ENCODE assay signal across 25 mouse cellular contexts in genomic region chr4:134009709-134010108, GRCm38 (mm10). TPM values are rescaled to one million over a fixed set of nuclear protein-coding genes. Genes with fewer than 3 reads are reported as not detected.
DNase-seq lines count a peak whose midpoint lies in the region; ATAC-seq and TF ChIP-seq lines count a peak whose summit lies in the region.
"Had no signal": no experiment of that assay in that cellular context is flagged by ENCODE, and none has a peak within 500 bp of the region (broad histone marks: within the 10 kb centered on the region; RNA-seq: fewer than 3 reads in every experiment).

No protein-coding gene starts in this region.

- no peak overlapping the region for H3K4me2 ChIP-seq in forebrain, embryonic 13.5 days
- H3K4me2 ChIP-seq in stomach, embryonic 16.5 days (ENCODE audit: low read depth, low read length) = no peak overlapping the region
- H3K4me2 ChIP-seq in kidney, embryonic 16.5 days (replicated peaks; ENCODE audit: low read depth, low read length) = no peak overlapping the region
- H3K4me2 ChIP-seq: embryonic facial prominence, embryonic 12.5 days; embryonic facial prominence, embryonic 15.5 days; forebrain, embryonic 12.5 days; heart, embryonic 11.5 days; hindbrain, embryonic 14.5 days had no signal

- H3K4me3 ChIP-seq in forebrain, embryonic 10.5 days = no peak overlapping the region
- no peak overlapping the region for H3K4me3 ChIP-seq in forebrain, embryonic 13.5 days
- peak overlapping the region; percentile 71; the same call in 1 of the 2 replicates for H3K4me3 ChIP-seq in E14TG2a.4 (replicated peaks; ENCODE audit: low read length)
- no peak overlapping the region for H3K4me3 ChIP-seq in stomach, embryonic 16.5 days (replicated peaks; ENCODE audit: low read length)
- no peak overlapping the region for H3K4me3 ChIP-seq in kidney, embryonic 16.5 days (ENCODE audit: low read length)
- H3K4me3 ChIP-seq: embryonic facial prominence, embryonic 12.5 days; embryonic facial prominence, embryonic 15.5 days; forebrain, embryonic 12.5 days; heart, adult 2 months had no signal

- peaks cover 79% of the 10 kb centered on the region for H3K4me1 ChIP-seq in forebrain, embryonic 10.5 days
- peaks cover 14% of the 10 kb centered on the region for H3K4me1 ChIP-seq in forebrain, embryonic 13.5 days
- H3K4me1 ChIP-seq in E14TG2a.4 (replicated peaks; ENCODE audit: low read depth, low read length) = peaks cover 83% of the 10 kb centered on the region
- H3K4me1 ChIP-seq in stomach, embryonic 16.5 days (ENCODE audit: control insufficient read depth, insufficient read depth, low read length) = 0 out of 2 replicates have a peak, but pooled peaks cover 3% of the 10 kb centered on the region
- H3K4me1 ChIP-seq in kidney, embryonic 16.5 days (ENCODE audit: insufficient read depth, low read length) = peaks cover 8% of the 10 kb centered on the region; the same call in 1 of the 2 replicates

- DNase-seq in forebrain, embryonic 10.5 days (ENCODE audit: extremely low spot score, low spot score) = no peak
- DNase-seq in right cerebral cortex, postnatal 4 days = no peak
- DNase-seq: adrenal gland, adult 2 months; adrenal gland, postnatal 14 days; cerebellum, adult 11 months; cerebellum, adult 2 months; cerebellum, adult 9-11 months; cerebellum, postnatal 25 days; gastrocnemius, postnatal 10 days; gastrocnemius, postnatal 36 days; heart, adult 2 months had no signal

- H3K9ac ChIP-seq in forebrain, embryonic 13.5 days = no peak overlapping the region
- H3K9ac ChIP-seq in stomach, embryonic 16.5 days (ENCODE audit: low read length) = no peak overlapping the region
- H3K9ac ChIP-seq in kidney, embryonic 16.5 days (replicated peaks; ENCODE audit: low read length) = no peak overlapping the region
- H3K9ac ChIP-seq: embryonic facial prominence, embryonic 12.5 days; embryonic facial prominence, embryonic 15.5 days; forebrain, embryonic 12.5 days; hindbrain, embryonic 14.5 days had no signal

- WGBS in forebrain, embryonic 10.5 days = 75% methylated on average over 6 of the region's 6 CpGs
- 52% methylated on average over 6 of the region's 6 CpGs for WGBS in forebrain, embryonic 13.5 days
- WGBS in stomach, embryonic 16.5 days = 48% methylated on average over 6 of the region's 6 CpGs
- WGBS in kidney, embryonic 16.5 days = 60% methylated on average over 6 of the region's 6 CpGs

- peak overlapping the region; percentile 87; the same call in 1 of the 2 replicates for H3K27ac ChIP-seq in forebrain, embryonic 10.5 days
- no peak overlapping the region for H3K27ac ChIP-seq in forebrain, embryonic 13.5 days
- peak overlapping the region; percentile 75 for H3K27ac ChIP-seq in stomach, embryonic 16.5 days (ENCODE audit: low read length)
- H3K27ac ChIP-seq in kidney, embryonic 16.5 days (ENCODE audit: low read length) = no peak overlapping the region
- H3K27ac ChIP-seq: embryonic facial prominence, embryonic 12.5 days; embryonic facial prominence, embryonic 15.5 days; forebrain, embryonic 12.5 days; heart, adult 2 months; hindbrain, embryonic 14.5 days; hindbrain, postnatal 0 days had no signal

- no peaks in the 10 kb centered on the region for H3K9me3 ChIP-seq in forebrain, embryonic 10.5 days
- no peaks in the 10 kb centered on the region for H3K9me3 ChIP-seq in forebrain, embryonic 13.5 days (replicated peaks)
- no peaks in the 10 kb centered on the region for H3K9me3 ChIP-seq in E14TG2a.4 (ENCODE audit: low read length)
- no peaks in the 10 kb centered on the region for H3K9me3 ChIP-seq in stomach, embryonic 16.5 days (replicated peaks; ENCODE audit: control insufficient read depth, low read length)
- H3K9me3 ChIP-seq in kidney, embryonic 16.5 days (ENCODE audit: low read length) = no peaks in the 10 kb centered on the region
- H3K9me3 ChIP-seq: embryonic facial prominence, embryonic 12.5 days; embryonic facial prominence, embryonic 15.5 days; forebrain, embryonic 12.5 days had no signal

- ATAC-seq in forebrain, embryonic 13.5 days = no peak
- ATAC-seq in stomach, embryonic 16.5 days (ENCODE audit: insufficient read depth, low FRiP score) = peak; percentile 63; the same call in 1 of the 2 replicates
- ATAC-seq in kidney, embryonic 16.5 days (ENCODE audit: low FRiP score, low TSS enrichment) = no peak
- ATAC-seq: forebrain, embryonic 16.5 days; hindbrain, postnatal 0 days; inflammation-experienced regulatory T-cells, adult 6 months had no signal

- TF ChIP-seq CTCF in E14TG2a.4 (conservative IDR thresholded peaks at IDR 0.05; ENCODE audit: low read length) = no peak

- peaks cover 63% of the 10 kb centered on the region for H3K36me3 ChIP-seq in forebrain, embryonic 10.5 days (replicated peaks)
- no peaks in the 10 kb centered on the region for H3K36me3 ChIP-seq in forebrain, embryonic 13.5 days (ENCODE audit: poor library complexity, severe bottlenecking)
- H3K36me3 ChIP-seq in E14TG2a.4 (ENCODE audit: insufficient read depth, low read length) = peaks cover 68% of the 10 kb centered on the region
- no peaks in the 10 kb centered on the region for H3K36me3 ChIP-seq in stomach, embryonic 16.5 days (ENCODE audit: control insufficient read depth, insufficient read depth, low read length)
- H3K36me3 ChIP-seq in kidney, embryonic 16.5 days (ENCODE audit: insufficient read depth, low read length) = no peaks in the 10 kb centered on the region
- H3K36me3 ChIP-seq: embryonic facial prominence, embryonic 12.5 days; embryonic facial prominence, embryonic 15.5 days; forebrain, embryonic 12.5 days had no signal

- H3K27me3 ChIP-seq in forebrain, embryonic 10.5 days (ENCODE audit: poor library complexity, severe bottlenecking) = no peaks in the 10 kb centered on the region
- H3K27me3 ChIP-seq in forebrain, embryonic 13.5 days = no peaks in the 10 kb centered on the region
- no peaks in the 10 kb centered on the region for H3K27me3 ChIP-seq in E14TG2a.4 (ENCODE audit: insufficient read depth, low read length)
- H3K27me3 ChIP-seq in stomach, embryonic 16.5 days (ENCODE audit: control insufficient read depth, insufficient read depth, low read length) = no peaks in the 10 kb centered on the region
- H3K27me3 ChIP-seq in kidney, embryonic 16.5 days (ENCODE audit: insufficient read depth, low read length) = no peaks in the 10 kb centered on the region
- H3K27me3 ChIP-seq: embryonic facial prominence, embryonic 12.5 days; forebrain, embryonic 12.5 days had no signal

RNA-seq across cellular contexts. Expression of gene Lin28a, which starts 8.9 kb away (rescaled TPM):
- 21.6 and 25.7 TPM in 2 replicates for polyA plus RNA-seq in forebrain, embryonic 10.5 days (2016; fragmentation: Nextera tagmentation; extraction: Ambion mirVana)
- 0.15 and 0.34 TPM in 2 replicates for polyA plus RNA-seq in forebrain, embryonic 13.5 days (2015; fragmentation: Nextera tagmentation; extraction: Ambion mirVana)
- 0.13 and 0.22 TPM in 2 replicates for polyA plus RNA-seq in stomach, embryonic 16.5 days (2015; fragmentation: Nextera tagmentation; extraction: Ambion mirVana)
- not detected in 2 replicates for polyA plus RNA-seq in kidney, embryonic 16.5 days (2015; fragmentation: Nextera tagmentation; extraction: Ambion mirVana)
- polyA plus RNA-seq: adrenal gland, adult 2 months; embryonic facial prominence, embryonic 15.5 days; forebrain, embryonic 16.5 days; heart, adult 2 months; hindbrain, postnatal 0 days had no signal

RNA-seq across cellular contexts. Expression of gene Dhdds, which starts 9.0 kb away (rescaled TPM):
- 40.3 and 41.9 TPM in 2 replicates for polyA plus RNA-seq in forebrain, embryonic 10.5 days (2016; fragmentation: Nextera tagmentation; extraction: Ambion mirVana)
- polyA plus RNA-seq in forebrain, embryonic 13.5 days (2015; fragmentation: Nextera tagmentation; extraction: Ambion mirVana) = 47.1 and 47.6 TPM in 2 replicates
- 43.0 and 45.8 TPM in 2 replicates for polyA plus RNA-seq in stomach, embryonic 16.5 days (2015; fragmentation: Nextera tagmentation; extraction: Ambion mirVana)
- 51.7 and 53.1 TPM in 2 replicates for polyA plus RNA-seq in kidney, embryonic 16.5 days (2015; fragmentation: Nextera tagmentation; extraction: Ambion mirVana)

RNA-seq across cellular contexts. Expression of gene Hmgn2, which starts 41.3 kb away (rescaled TPM):
- polyA plus RNA-seq in forebrain, embryonic 10.5 days (2016; fragmentation: Nextera tagmentation; extraction: Ambion mirVana) = 3,760 and 3,774 TPM in 2 replicates
- 3,166 and 3,367 TPM in 2 replicates for polyA plus RNA-seq in forebrain, embryonic 13.5 days (2015; fragmentation: Nextera tagmentation; extraction: Ambion mirVana)
- 1,639 and 1,753 TPM in 2 replicates for polyA plus RNA-seq in stomach, embryonic 16.5 days (2015; fragmentation: Nextera tagmentation; extraction: Ambion mirVana)
- 2,436 and 2,511 TPM in 2 replicates for polyA plus RNA-seq in kidney, embryonic 16.5 days (2015; fragmentation: Nextera tagmentation; extraction: Ambion mirVana)

RNA-seq across cellular contexts. Expression of gene Zfp683, which starts 43.9 kb away (rescaled TPM):
- not detected in 2 replicates for polyA plus RNA-seq in forebrain, embryonic 10.5 days (2016; fragmentation: Nextera tagmentation; extraction: Ambion mirVana)
- polyA plus RNA-seq in forebrain, embryonic 13.5 days (2015; fragmentation: Nextera tagmentation; extraction: Ambion mirVana) = not detected in 2 replicates
- polyA plus RNA-seq in stomach, embryonic 16.5 days (2015; fragmentation: Nextera tagmentation; extraction: Ambion mirVana) = not detected in 2 replicates
- polyA plus RNA-seq in kidney, embryonic 16.5 days (2015; fragmentation: Nextera tagmentation; extraction: Ambion mirVana) = not detected in 2 replicates
- polyA plus RNA-seq: cerebellum, adult 2 months; embryonic facial prominence, embryonic 12.5 days; embryonic facial prominence, embryonic 15.5 days; forebrain, embryonic 12.5 days; forebrain, embryonic 16.5 days; heart, adult 2 months; heart, embryonic 11.5 days; heart, embryonic 14.5 days; heart, postnatal 0 days; hindbrain, embryonic 14.5 days; hindbrain, postnatal 0 days had no signal

RNA-seq across cellular contexts. Expression of gene Crybg2, which starts 50.9 kb away (rescaled TPM):
- polyA plus RNA-seq in forebrain, embryonic 10.5 days (2016; fragmentation: Nextera tagmentation; extraction: Ambion mirVana) = 1.7 and 3.5 TPM in 2 replicates
- polyA plus RNA-seq in forebrain, embryonic 13.5 days (2015; fragmentation: Nextera tagmentation; extraction: Ambion mirVana) = 0.47 and 0.53 TPM in 2 replicates
- 19.3 and 26.8 TPM in 2 replicates for polyA plus RNA-seq in stomach, embryonic 16.5 days (2015; fragmentation: Nextera tagmentation; extraction: Ambion mirVana)
- 4.2 and 4.5 TPM in 2 replicates for polyA plus RNA-seq in kidney, embryonic 16.5 days (2015; fragmentation: Nextera tagmentation; extraction: Ambion mirVana)
- polyA plus RNA-seq: heart, postnatal 0 days had no signal

Comparison
In these comparisons a context has a peak if more than half of its experiments do, and no peak if none do; other contexts are left out.
1. H3K27ac ChIP-seq: peak in forebrain, embryonic 10.5 days (single experiment) and stomach, embryonic 16.5 days (single experiment); none in forebrain, embryonic 13.5 days (single experiment) and kidney, embryonic 16.5 days (single experiment).
2. RNA of gene Lin28a, which starts 8.9 kb away (polyA plus RNA-seq): 21.6 to 25.7 TPM in forebrain, embryonic 10.5 days; 0.15 to 0.34 TPM in forebrain, embryonic 13.5 days, 0.13 to 0.22 TPM in stomach, embryonic 16.5 days and not detected in kidney, embryonic 16.5 days; every median in the first group is over 10 times any median in the second.